In the genomic region with DNA sequence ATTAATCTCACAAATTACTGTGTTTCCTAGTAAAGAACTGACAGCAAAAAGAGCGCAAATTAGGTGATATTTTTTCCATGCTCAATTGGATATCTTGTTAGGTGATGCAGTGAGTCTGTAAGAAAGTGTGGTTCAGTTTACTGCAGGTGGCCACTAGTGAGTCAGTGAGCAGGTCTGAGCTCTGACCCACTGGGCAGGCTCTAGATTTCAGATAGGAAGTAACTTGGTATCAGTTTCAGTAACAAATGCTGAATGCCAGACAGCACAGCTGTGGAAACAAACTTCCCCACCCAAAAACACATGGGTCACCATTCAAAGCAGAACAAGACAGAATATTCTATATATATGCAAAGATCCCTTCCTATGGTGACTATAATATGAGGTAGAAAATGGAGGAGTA, we compare ENCODE assay signal across 22 mouse cellular contexts.
DNase-seq lines count a peak whose midpoint lies in the region; ATAC-seq and TF ChIP-seq lines count a peak whose summit lies in the region.
"Had no signal": no experiment of that assay in that cellular context is flagged by ENCODE, and none has a peak within 500 bp of the region (broad histone marks: within the 10 kb centered on the region; RNA-seq: fewer than 3 reads in every experiment).

No protein-coding gene starts in this region.

- H3K27me3 ChIP-seq in kidney, embryonic 15.5 days = no peaks in the 10 kb centered on the region
- H3K27me3 ChIP-seq in kidney, adult 2 months (replicated peaks; ENCODE audit: control insufficient read depth, insufficient read depth, low read length) = no peaks in the 10 kb centered on the region
- no peaks in the 10 kb centered on the region for H3K27me3 ChIP-seq in kidney, postnatal 0 days (ENCODE audit: insufficient read depth, low read length)
- H3K27me3 ChIP-seq in CH12.LX (replicated peaks) = no peaks in the 10 kb centered on the region
- H3K27me3 ChIP-seq: embryonic facial prominence, embryonic 12.5 days; forebrain, embryonic 13.5 days; forebrain, embryonic 15.5 days had no signal

- in situ Hi-C loops in CH12.LX (cut with MboI; ENCODE audit: low pct_ligation_motif_present, low pct_unique_long_range_greater_than_20kb, low sequenced_read_pairs) = no loop called here

- H3K4me2 ChIP-seq in kidney, embryonic 15.5 days = no peak overlapping the region
- H3K4me2 ChIP-seq in kidney, postnatal 0 days (ENCODE audit: low read length) = no peak overlapping the region
- no peak overlapping the region for H3K4me2 ChIP-seq in CH12.LX (ENCODE audit: insufficient read depth, low read depth, poor library complexity, severe bottlenecking)
- H3K4me2 ChIP-seq: embryonic facial prominence, embryonic 12.5 days; forebrain, embryonic 13.5 days; forebrain, embryonic 15.5 days had no signal

- DNase-seq in kidney, adult 2 months = no peak
- peak; percentile 6 for DNase-seq in kidney, postnatal 0 days (ENCODE audit: low spot score)
- DNase-seq in kidney, adult 9 months = no peak
- DNase-seq in CH12.LX (ENCODE audit: extremely low read depth) = peak; percentile 69
- DNase-seq: adrenal gland, adult 8-10 months; adrenal gland, postnatal 14 days; adrenal gland, postnatal 36 days; B cell, adult 2 months; cerebellum, adult 11-12 months; cerebellum, adult 2 months; cerebellum, adult 9-10 months; cerebellum, postnatal 10 days; cerebellum, postnatal 25 days; forebrain, postnatal 0 days had no signal

- dilution Hi-C loops in CH12.LX (cut with MboI; ENCODE audit: extremely low pct_ligation_motif_present, extremely low pct_unique_long_range_greater_than_20kb, low sequenced_read_pairs) = no loop called here

- no peak for TF ChIP-seq CTCF in kidney, adult 2 months (conservative IDR thresholded peaks at IDR 0.05; ENCODE audit: insufficient read depth, insufficient read length, low read depth, low read length)
- no peak for TF ChIP-seq CTCF in kidney, postnatal 0 days (IDR thresholded peaks at IDR 0.05; ENCODE audit: low read depth)
- no peak for TF ChIP-seq CTCF in CH12.LX (conservative IDR thresholded peaks at IDR 0.05 in 1 of 2, IDR thresholded peaks at IDR 0.05 in 1 of 2; ENCODE audit: low read depth in 2 of 2, low read length in 2 of 2)

- no peak overlapping the region for H3K27ac ChIP-seq in kidney, embryonic 15.5 days
- H3K27ac ChIP-seq in kidney, adult 2 months (ENCODE audit: insufficient read depth, low read depth, low read length) = no peak overlapping the region
- no peak overlapping the region for H3K27ac ChIP-seq in kidney, postnatal 0 days
- H3K27ac ChIP-seq in CH12.LX (ENCODE audit: insufficient read depth, low read depth) = no peak overlapping the region
- H3K27ac ChIP-seq: embryonic facial prominence, embryonic 10.5 days; embryonic facial prominence, embryonic 12.5 days; forebrain, embryonic 13.5 days; forebrain, embryonic 15.5 days had no signal

- H3K4me3 ChIP-seq in kidney, embryonic 15.5 days (replicated peaks) = no peak overlapping the region
- no peak overlapping the region for H3K4me3 ChIP-seq in kidney, adult 2 months (ENCODE audit: insufficient read depth, low read depth, low read length)
- H3K4me3 ChIP-seq in kidney, postnatal 0 days (replicated peaks; ENCODE audit: low read depth, low read length) = no peak overlapping the region
- H3K4me3 ChIP-seq in CH12.LX (replicated peaks in 1 of 3; ENCODE audit: low read depth in 2 of 3, low read length in 2 of 3, poor library complexity in 1 of 3) = no peak overlapping the region
- H3K4me3 ChIP-seq: embryonic facial prominence, embryonic 10.5 days; embryonic facial prominence, embryonic 12.5 days; forebrain, embryonic 13.5 days; forebrain, embryonic 15.5 days had no signal

- H3K79me2 ChIP-seq in CH12.LX (replicated peaks; ENCODE audit: control insufficient read depth, extremely low read depth, insufficient read depth, poor library complexity, severe bottlenecking) = no peaks in the 10 kb centered on the region

- H3K4me1 ChIP-seq in kidney, embryonic 15.5 days = no peaks in the 10 kb centered on the region
- no peaks in the 10 kb centered on the region for H3K4me1 ChIP-seq in kidney, adult 2 months (ENCODE audit: control insufficient read depth, insufficient read depth, low read length)
- H3K4me1 ChIP-seq in kidney, postnatal 0 days (replicated peaks; ENCODE audit: insufficient read depth, low read length) = no peaks in the 10 kb centered on the region
- peaks cover 0 to 13% of the 10 kb centered on the region in 2 experiments; a peak in 2 of 4 replicates for H3K4me1 ChIP-seq in CH12.LX (ENCODE audit: control insufficient read depth in 1 of 2, insufficient read depth in 2 of 2)
- H3K4me1 ChIP-seq: embryonic facial prominence, embryonic 10.5 days; embryonic facial prominence, embryonic 12.5 days; forebrain, embryonic 13.5 days; forebrain, embryonic 15.5 days had no signal

- TF ChIP-seq POLR2A in kidney, adult 2 months (IDR thresholded peaks at IDR 0.05; ENCODE audit: low read depth, low read length) = no peak
- no peak for TF ChIP-seq POLR2A in CH12.LX (IDR thresholded peaks at IDR 0.05; ENCODE audit: low read depth, low read length)

- no peaks in the 10 kb centered on the region for H3K9me3 ChIP-seq in kidney, embryonic 15.5 days (replicated peaks)
- no peaks in the 10 kb centered on the region for H3K9me3 ChIP-seq in kidney, postnatal 0 days (replicated peaks; ENCODE audit: low read length)
- no peaks in the 10 kb centered on the region for H3K9me3 ChIP-seq in CH12.LX (replicated peaks; ENCODE audit: low read length)
- H3K9me3 ChIP-seq: embryonic facial prominence, embryonic 10.5 days; embryonic facial prominence, embryonic 12.5 days; forebrain, embryonic 13.5 days; forebrain, embryonic 15.5 days had no signal

- 76% methylated on average over 1 of the region's 1 CpGs for WGBS in kidney, embryonic 15.5 days
- 39% methylated on average over 1 of the region's 1 CpGs for WGBS in kidney, adult 2 months
- 67% methylated on average over 1 of the region's 1 CpGs for WGBS in kidney, postnatal 0 days

- ATAC-seq in kidney, embryonic 15.5 days (replicated peaks; ENCODE audit: low FRiP score) = 0 out of 2 replicates have a peak, but pooled peaks have one; percentile 70
- ATAC-seq in kidney, postnatal 0 days (replicated peaks; ENCODE audit: low FRiP score, low read depth) = no peak
- no peak for ATAC-seq in frontal cortex, adult (ENCODE audit: low TSS enrichment)
- ATAC-seq: activated CD4-positive, CD25-positive, alpha-beta regulatory T cell, adult 4 months; CD4-positive, CD25-positive, alpha-beta regulatory T cell, adult 4 months; forebrain, embryonic 13.5 days; forebrain, embryonic 15.5 days; forebrain, postnatal 0 days had no signal

- no peak; the same call in 1 of the 2 replicates for TF ChIP-seq RAD21 in CH12.LX (IDR thresholded peaks at IDR 0.05; ENCODE audit: low read depth, low read length)

- no peaks in the 10 kb centered on the region for H3K36me3 ChIP-seq in kidney, embryonic 15.5 days
- H3K36me3 ChIP-seq in kidney, adult 2 months (ENCODE audit: control insufficient read depth, insufficient read depth, low read length) = no peaks in the 10 kb centered on the region
- no peaks in the 10 kb centered on the region for H3K36me3 ChIP-seq in kidney, postnatal 0 days (ENCODE audit: insufficient read depth, low read length)
- no peaks in the 10 kb centered on the region for H3K36me3 ChIP-seq in CH12.LX (replicated peaks in 1 of 2; ENCODE audit: control insufficient read depth in 1 of 2, insufficient read depth in 1 of 2, low read length in 1 of 2)
- H3K36me3 ChIP-seq: embryonic facial prominence, embryonic 10.5 days; embryonic facial prominence, embryonic 12.5 days; forebrain, embryonic 15.5 days had no signal

- H3K9ac ChIP-seq in kidney, embryonic 15.5 days = no peak overlapping the region
- no peak overlapping the region for H3K9ac ChIP-seq in kidney, postnatal 0 days (ENCODE audit: low read depth, low read length)
- H3K9ac ChIP-seq in CH12.LX (ENCODE audit: insufficient read depth, low read depth) = no peak overlapping the region
- H3K9ac ChIP-seq: embryonic facial prominence, embryonic 12.5 days; forebrain, embryonic 13.5 days; forebrain, embryonic 15.5 days; forebrain, postnatal 0 days had no signal

- TF ChIP-seq EP300 in CH12.LX (IDR thresholded peaks at IDR 0.05; ENCODE audit: low read length) = peak; percentile 76

TF ChIP-seq in CH12.LX, 34 proteins besides CTCF, POLR2A, EP300 and RAD21:
- TF ChIP-seq JUN (IDR thresholded peaks at IDR 0.05; ENCODE audit: insufficient read depth, low read depth, low read length) (no peak), SIN3A (IDR thresholded peaks at IDR 0.05; ENCODE audit: low read length) (no peak), TBP (conservative IDR thresholded peaks at IDR 0.05; ENCODE audit: low read depth, low read length) (no peak), USF2 (conservative IDR thresholded peaks at IDR 0.05; ENCODE audit: low read depth, low read length) (no peak), ZMIZ1 (IDR thresholded peaks at IDR 0.05; ENCODE audit: low read depth, low read length) (no peak), ETS1 (conservative IDR thresholded peaks at IDR 0.05; ENCODE audit: low read depth, low read length) (peak; percentile 47; the same call in 1 of the 2 replicates), KAT2A (IDR thresholded peaks at IDR 0.05; ENCODE audit: insufficient replicate concordance, low read length) (no peak), NELFE (IDR thresholded peaks at IDR 0.05; ENCODE audit: low read depth, low read length) (no peak), HCFC1 (IDR thresholded peaks at IDR 0.05; ENCODE audit: low read depth, low read length) (no peak), MAX (IDR thresholded peaks at IDR 0.05; ENCODE audit: low read length) (0 out of 2 replicates have a peak, but pooled peaks have one; percentile 38), MXI1 (IDR thresholded peaks at IDR 0.05; ENCODE audit: low read depth, low read length) (no peak), ZKSCAN1 (IDR thresholded peaks at IDR 0.05; ENCODE audit: borderline replicate concordance, low read depth, low read length) (no peak), SMC3 (IDR thresholded peaks at IDR 0.05; ENCODE audit: low read depth, low read length) (no peak), TCF12 (IDR thresholded peaks at IDR 0.05; ENCODE audit: low read depth, low read length) (peak; percentile 60), BHLHE40 (IDR thresholded peaks at IDR 0.05; ENCODE audit: low read depth, low read length) (no peak; the same call in 1 of the 2 replicates), ZNF384 (IDR thresholded peaks at IDR 0.05; ENCODE audit: low read depth, low read length) (no peak), ZC3H11A (IDR thresholded peaks at IDR 0.05; ENCODE audit: low read depth, low read length) (no peak), RCOR1 (conservative IDR thresholded peaks at IDR 0.05; ENCODE audit: low read depth, low read length) (no peak), IRF4 (IDR thresholded peaks at IDR 0.05; ENCODE audit: low read depth, low read length) (peak; percentile 49), POLR2AphosphoS2 (IDR thresholded peaks at IDR 0.05; ENCODE audit: low read depth, low read length) (no peak)

Comparison
In these comparisons a context has a peak if more than half of its experiments do, and no peak if none do; other contexts are left out.
1. DNase-seq: peak in kidney, postnatal 0 days (single experiment) and CH12.LX (single experiment); none in kidney, adult 2 months (single experiment) and kidney, adult 9 months (single experiment).